Mouse (Mus musculus) neural tube, embryonic 13.5 days (tissue): ENCODE results near the gene Celf5. TPM values are rescaled to one million over a fixed set of nuclear protein-coding genes. Genes with fewer than 3 reads are reported as not detected.

Source experiments
- ATAC-seq: fragments of 200-750 bp; cut with Nextera tagmentation; 2 replicates; pipeline ENCODE4 v1.8.0; 2017; ENCODE audit warnings: low read depth, mild to moderate bottlenecking, moderate TSS enrichment, moderate library complexity
- H3K27ac ChIP-seq: fragments of 300-500 bp; sonication (generic); replicated peaks from 2 replicates; pipeline ENCODE4 v1.5.1; 2015; ENCODE audit warnings: moderate library complexity, mild to moderate bottlenecking, inconsistent platforms
- H3K27me3 ChIP-seq: fragments of 300-500 bp; sonication (generic); 2 replicates; pipeline ENCODE4 v1.6.1; 2015; ENCODE audit warnings: mild to moderate bottlenecking, inconsistent platforms
- H3K36me3 ChIP-seq: fragments of 300-500 bp; sonication (generic); 2 replicates; pipeline ENCODE4 v1.6.1; 2015; ENCODE audit warnings: mild to moderate bottlenecking, inconsistent platforms
- H3K4me1 ChIP-seq: fragments of 300-500 bp; sonication (generic); replicated peaks from 2 replicates; pipeline ENCODE4 v1.6.1; 2015; ENCODE audit warnings: inconsistent platforms
- H3K4me2 ChIP-seq: fragments of 300-500 bp; sonication (generic); 2 replicates; pipeline ENCODE4 v1.6.1; 2015; ENCODE audit warnings: inconsistent platforms, mild to moderate bottlenecking, moderate library complexity
- H3K4me3 ChIP-seq: fragments of 300-500 bp; sonication (generic); 2 replicates; pipeline ENCODE4 v1.5.1; 2015; ENCODE audit warnings: mild to moderate bottlenecking, inconsistent platforms
- H3K9ac ChIP-seq: fragments of 300-500 bp; sonication (generic); 2 replicates; pipeline ENCODE4 v1.6.1; 2015; ENCODE audit warnings: moderate library complexity, mild to moderate bottlenecking, inconsistent platforms
- H3K9me3 ChIP-seq: fragments of 300-500 bp; sonication (generic); 2 replicates; pipeline ENCODE4 v1.6.1; 2016; ENCODE audit warnings: inconsistent platforms
- WGBS: fragments of 180-500 bp; shearing (Covaris S2); methylation state at CpG from one replicate; pipeline ENCODE4 v1.1.7; 2015; 5-methylcytosine and 5-hydroxymethylcytosine counted together
- polyA plus RNA-seq: library from polyadenylated mRNA; unstranded; fragments of >200 nt; fragmentation: Nextera tagmentation; extraction: Ambion mirVana; gene quantifications from 2 replicates; pipeline ENCODE4 v1.2.1, GENCODE M21; 2015

The Celf5 gene
- polyA plus RNA-seq, 1 experiment from 2014 or later = 52.7 TPM

GRCm38 (mm10) chr10:81421041-81421796 lies 61.3 kb downstream of the Celf5 start:
- ATAC-seq = no peak
- peaks cover 13% of the 10 kb centered on the region; the same call in 1 of the 2 replicates for H3K36me3 ChIP-seq
- H3K4me2 ChIP-seq = no peak overlapping the region
- H3K4me3 ChIP-seq = no peak overlapping the region
- peaks cover 59% of the 10 kb centered on the region for H3K4me1 ChIP-seq
- H3K27ac ChIP-seq = no peak overlapping the region
- peaks cover 17% of the 10 kb centered on the region for H3K27me3 ChIP-seq
- H3K9ac ChIP-seq = no peak overlapping the region
- no peaks in the 10 kb centered on the region for H3K9me3 ChIP-seq
- 78% methylated on average over 4 of the region's 4 CpGs for WGBS

- no peak overlapping the region for H3K4me3 ChIP-seq
- H3K4me2 ChIP-seq = no peak overlapping the region
- H3K4me1 ChIP-seq = peaks cover 59% of the 10 kb centered on the region
- no peak overlapping the region for H3K9ac ChIP-seq
- 86% methylated on average over 40 of the region's 40 CpGs for WGBS
- H3K27me3 ChIP-seq = peaks cover 10% of the 10 kb centered on the region
- no peaks in the 10 kb centered on the region for H3K9me3 ChIP-seq
- no peak for ATAC-seq
- no peak overlapping the region for H3K27ac ChIP-seq
- H3K36me3 ChIP-seq = peaks cover 14% of the 10 kb centered on the region; the same call in 1 of the 2 replicates
These were observed 62.2 kb downstream of the Celf5 start for GRCm38 (mm10) chr10:81420191-81420767.

- no peak for ATAC-seq
- Histone ChIP-seq H3K4me1 (peaks cover 59% of the 10 kb centered on the region), H3K9me3 (no peaks in the 10 kb centered on the region), H3K4me3 (no peak overlapping the region), H3K36me3 (peaks cover 19% of the 10 kb centered on the region; the same call in 1 of the 2 replicates), H3K27ac (peak overlapping the region; percentile 56), H3K9ac (peak overlapping the region; percentile 10), H3K4me2 (no peak overlapping the region), H3K27me3 (peaks cover 3% of the 10 kb centered on the region; the same call in 1 of the 2 replicates)
- 91% methylated on average over 10 of the region's 10 CpGs for WGBS
These were observed 63.2 kb downstream of the Celf5 start for GRCm38 (mm10) chr10:81419111-81419928.

- Histone ChIP-seq H3K27ac (peak overlapping the region; percentile 56), H3K4me2 (no peak overlapping the region), H3K4me1 (peaks cover 61% of the 10 kb centered on the region), H3K27me3 (no peaks in the 10 kb centered on the region), H3K4me3 (no peak overlapping the region), H3K9me3 (no peaks in the 10 kb centered on the region), H3K9ac (peak overlapping the region; percentile 10), H3K36me3 (peaks cover 19% of the 10 kb centered on the region; the same call in 1 of the 2 replicates)
- WGBS = 41% methylated on average over 11 of the region's 11 CpGs
- no peak for ATAC-seq
These were observed 64.1 kb downstream of the Celf5 start for GRCm38 (mm10) chr10:81418216-81419070.

- Histone ChIP-seq H3K9ac (peak overlapping the region; percentile 57), H3K4me1 (peaks cover 70% of the 10 kb centered on the region), H3K27ac (peak overlapping the region; percentile 88), H3K9me3 (no peaks in the 10 kb centered on the region), H3K4me2 (peak overlapping the region; percentile 49), H3K36me3 (peaks cover 23% of the 10 kb centered on the region; the same call in 1 of the 2 replicates), H3K4me3 (peak overlapping the region; percentile 9; the same call in 1 of the 2 replicates), H3K27me3 (no peaks in the 10 kb centered on the region)
- WGBS = 45% methylated on average over 12 of the region's 12 CpGs
- ATAC-seq = no peak; the same call in 1 of the 2 replicates
These were observed 65.0 kb downstream of the Celf5 start for GRCm38 (mm10) chr10:81417227-81418215.

GRCm38 (mm10) chr10:81416581-81417226 lies 65.8 kb downstream of the Celf5 start:
- WGBS = 2% methylated on average over 26 of the region's 26 CpGs
- H3K4me1 ChIP-seq = peaks cover 78% of the 10 kb centered on the region
- H3K9me3 ChIP-seq = no peaks in the 10 kb centered on the region
- ATAC-seq = peak; percentile 59
- peak overlapping the region; percentile 9; the same call in 1 of the 2 replicates for H3K4me3 ChIP-seq
- H3K9ac ChIP-seq = peak overlapping the region; percentile 57
- peaks cover 26% of the 10 kb centered on the region; the same call in 1 of the 2 replicates for H3K36me3 ChIP-seq
- H3K27ac ChIP-seq = peak overlapping the region; percentile 88
- no peaks in the 10 kb centered on the region for H3K27me3 ChIP-seq
- H3K4me2 ChIP-seq = peak overlapping the region; percentile 49

GRCm38 (mm10) chr10:81415549-81416310 lies 66.8 kb downstream of the Celf5 start:
- Histone ChIP-seq H3K4me1 (peaks cover 88% of the 10 kb centered on the region), H3K36me3 (peaks cover 26% of the 10 kb centered on the region; the same call in 1 of the 2 replicates), H3K27ac (peak overlapping the region; percentile 88), H3K9me3 (no peaks in the 10 kb centered on the region), H3K4me2 (no peak overlapping the region), H3K27me3 (no peaks in the 10 kb centered on the region), H3K9ac (0 out of 2 replicates have a peak overlapping the region, but pooled peaks have one; percentile 45), H3K4me3 (no peak overlapping the region)
- WGBS = 69% methylated on average over 17 of the region's 17 CpGs
- no peak for ATAC-seq

GRCm38 (mm10) chr10:81415146-81415545 lies 67.4 kb downstream of the Celf5 start:
- H3K27me3 ChIP-seq = no peaks in the 10 kb centered on the region
- H3K4me3 ChIP-seq = no peak overlapping the region
- H3K9ac ChIP-seq = no peak overlapping the region
- H3K9me3 ChIP-seq = no peaks in the 10 kb centered on the region
- H3K36me3 ChIP-seq = peaks cover 21% of the 10 kb centered on the region; the same call in 1 of the 2 replicates
- no peak for ATAC-seq
- H3K4me1 ChIP-seq = peaks cover 94% of the 10 kb centered on the region
- H3K27ac ChIP-seq = peak overlapping the region; percentile 88
- H3K4me2 ChIP-seq = no peak overlapping the region
- WGBS = 70% methylated on average over 5 of the region's 5 CpGs

- Histone ChIP-seq H3K36me3 (0 out of 2 replicates have a peak, but pooled peaks cover 17% of the 10 kb centered on the region), H3K4me3 (no peak overlapping the region), H3K9ac (no peak overlapping the region), H3K4me1 (peaks cover 98% of the 10 kb centered on the region), H3K4me2 (peak overlapping the region; percentile 32; the same call in 1 of the 2 replicates), H3K27ac (peak overlapping the region; percentile 88), H3K9me3 (no peaks in the 10 kb centered on the region), H3K27me3 (no peaks in the 10 kb centered on the region)
- ATAC-seq = no peak
These were observed 67.8 kb downstream of the Celf5 start for GRCm38 (mm10) chr10:81414682-81415081.
